Mouse (Mus musculus) gastrocnemius, postnatal 25 days (tissue): ENCODE measurements at regions not wholly inside any gene's neighbourhood (a gene's known extent, or its start where the extent isn't known, plus 50 kb on each side); places are given as distances from the start of the nearest gene placed in this dataset.
A peak's percentile ranks its signal among the peaks of the same experiment; 100 is the strongest.
"Not testable (repeated sequence)": the region's sequence is repeated elsewhere in the genome, so short reads cannot be mapped to it uniquely, and the experiment has no call there.

Source experiments
- DNase-seq: peaks from one replicate; pipeline ENCODE4 v3.0.0; 2022

DNA sequence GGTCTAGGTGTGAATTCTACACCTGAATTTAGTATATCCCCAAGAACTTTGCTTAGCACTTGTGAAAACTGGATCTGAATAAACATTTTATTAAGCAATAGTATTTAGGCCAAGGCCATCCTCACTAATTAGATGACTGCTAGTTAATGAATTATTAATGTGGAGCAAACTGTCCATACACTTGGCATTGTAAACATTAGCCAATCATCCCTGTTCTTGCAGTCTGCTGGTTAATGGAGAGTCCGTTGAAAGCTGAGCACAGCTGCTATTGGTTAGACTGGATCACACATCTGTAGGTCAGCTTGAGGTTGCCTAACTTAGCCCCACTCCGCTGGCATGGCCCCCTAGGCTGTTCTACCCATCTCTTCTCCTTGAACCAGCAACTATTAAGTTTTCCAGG, 826.2 kb upstream of the 4930452B06Rik start:
- no peak for DNase-seq

DNA sequence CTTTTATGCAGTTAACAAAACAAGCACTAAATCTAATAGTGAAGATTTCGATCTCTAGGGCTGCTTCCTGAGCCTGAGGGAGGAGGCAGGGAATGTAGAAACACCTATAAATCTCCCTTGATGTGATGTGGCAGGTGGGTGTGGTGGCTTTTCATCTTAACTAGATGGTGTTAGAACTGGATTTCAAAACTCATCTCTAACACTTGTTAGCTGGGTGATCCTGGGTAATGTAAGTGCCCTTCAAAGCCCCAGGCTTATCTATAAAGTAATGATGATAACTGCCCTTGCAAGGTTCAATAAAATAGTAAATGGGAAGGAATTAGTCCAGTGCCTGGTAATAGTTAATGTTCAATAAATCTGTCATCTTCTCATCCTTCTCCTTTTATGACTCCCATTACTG, 822.5 kb upstream of the 4930452B06Rik start:
- DNase-seq = no peak

GRCm38 (mm10) chr14:9478981-9479380, 812.9 kb upstream of the 4930452B06Rik start:
- no peak for DNase-seq

GRCm38 (mm10) chr14:9475169-9475568, 809.1 kb upstream of the 4930452B06Rik start:
- DNase-seq = peak; percentile 56

DNA sequence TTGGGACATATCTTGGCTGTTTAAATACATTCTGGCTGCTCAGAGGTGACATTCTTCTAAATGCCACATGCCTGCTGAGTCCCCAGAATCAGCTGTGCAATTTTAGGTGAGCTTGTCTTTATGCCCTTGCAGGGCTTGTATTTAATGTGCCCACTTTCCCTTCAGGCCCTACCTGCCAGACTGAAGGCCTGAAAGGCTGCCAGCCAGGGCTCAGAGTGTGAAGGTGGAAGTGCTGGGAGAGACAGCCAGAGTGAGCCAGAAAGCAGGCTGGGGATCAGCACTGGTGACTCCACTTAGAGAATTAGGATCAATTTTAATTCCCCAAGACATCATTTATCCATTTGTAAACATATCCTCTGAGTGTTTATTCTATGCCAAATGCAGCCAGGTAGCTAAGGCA, 803.6 kb upstream of the 4930452B06Rik start:
- DNase-seq = no peak

GRCm38 (mm10) chr14:9468654-9469053, 802.6 kb upstream of the 4930452B06Rik start:
- DNase-seq = no peak

- DNase-seq = no peak
Measured at GRCm38 (mm10) chr14:9467690-9468458, 801.8 kb upstream of the 4930452B06Rik start.

GRCm38 (mm10) chr14:9460006-9460405, 794.0 kb upstream of the 4930452B06Rik start:
- DNase-seq = no peak

- DNase-seq = no peak
Measured at GRCm38 (mm10) chr14:9458856-9459255, 792.8 kb upstream of the 4930452B06Rik start.

DNA sequence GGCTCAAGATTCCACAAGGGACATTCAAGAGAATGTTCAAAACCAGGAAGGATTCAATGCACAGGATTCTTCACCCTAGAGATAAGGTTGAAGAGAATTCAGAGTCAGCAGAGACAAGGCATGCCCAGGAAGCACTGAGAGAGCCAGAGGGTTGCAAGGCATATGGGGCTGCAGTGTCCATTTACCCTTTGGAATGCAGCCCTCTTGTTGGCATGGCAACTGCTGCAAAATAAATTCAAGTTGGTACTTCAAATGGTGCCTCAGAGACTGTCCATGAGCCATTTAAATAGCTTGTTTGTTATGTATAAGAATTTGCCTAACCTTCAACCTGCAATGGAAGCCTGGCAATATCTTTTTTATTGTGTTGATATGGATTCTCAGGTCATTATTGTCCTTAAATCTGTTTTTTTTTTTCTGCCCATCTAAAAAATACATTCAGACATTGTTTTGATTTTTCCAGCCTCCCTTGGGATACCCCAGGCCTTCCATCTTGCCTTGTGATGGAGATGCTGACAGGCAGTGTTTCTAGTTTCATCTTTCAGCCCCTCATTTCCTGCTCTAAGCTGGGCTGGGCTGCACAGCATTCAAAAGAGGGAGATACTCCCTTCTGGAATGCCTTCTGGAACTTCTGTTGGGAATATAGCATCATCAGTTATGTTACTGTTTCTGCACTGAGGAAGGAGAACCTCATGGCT, 791.9 kb upstream of the 4930452B06Rik start:
- DNase-seq = no peak

GRCm38 (mm10) chr14:9455986-9456385, 789.9 kb upstream of the 4930452B06Rik start:
- no peak for DNase-seq

GRCm38 (mm10) chr14:9449942-9450341, 783.9 kb upstream of the 4930452B06Rik start:
- DNase-seq = peak; percentile 45

GRCm38 (mm10) chr14:9437896-9438295, 771.9 kb upstream of the 4930452B06Rik start:
- no peak for DNase-seq

DNA sequence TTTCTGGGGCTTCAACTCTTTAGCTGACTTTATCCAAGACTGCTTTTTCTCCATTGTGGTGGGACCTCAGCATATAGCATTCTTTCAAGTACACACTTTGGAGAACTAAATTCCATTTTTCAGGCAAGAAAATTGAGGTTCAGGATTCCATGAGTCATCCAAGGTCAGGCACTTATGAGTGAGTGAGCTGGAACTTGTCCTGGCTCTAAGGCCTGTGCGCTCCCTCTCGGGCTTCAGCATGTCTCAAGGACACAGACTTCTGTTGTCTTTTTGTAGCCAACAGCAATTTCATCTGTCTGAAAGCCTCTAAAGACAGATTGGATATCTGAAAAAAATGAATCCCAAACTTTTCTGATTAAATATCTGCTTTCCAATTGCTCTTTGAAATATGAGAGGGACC, 769.1 kb upstream of the 4930452B06Rik start:
- no peak for DNase-seq

DNA sequence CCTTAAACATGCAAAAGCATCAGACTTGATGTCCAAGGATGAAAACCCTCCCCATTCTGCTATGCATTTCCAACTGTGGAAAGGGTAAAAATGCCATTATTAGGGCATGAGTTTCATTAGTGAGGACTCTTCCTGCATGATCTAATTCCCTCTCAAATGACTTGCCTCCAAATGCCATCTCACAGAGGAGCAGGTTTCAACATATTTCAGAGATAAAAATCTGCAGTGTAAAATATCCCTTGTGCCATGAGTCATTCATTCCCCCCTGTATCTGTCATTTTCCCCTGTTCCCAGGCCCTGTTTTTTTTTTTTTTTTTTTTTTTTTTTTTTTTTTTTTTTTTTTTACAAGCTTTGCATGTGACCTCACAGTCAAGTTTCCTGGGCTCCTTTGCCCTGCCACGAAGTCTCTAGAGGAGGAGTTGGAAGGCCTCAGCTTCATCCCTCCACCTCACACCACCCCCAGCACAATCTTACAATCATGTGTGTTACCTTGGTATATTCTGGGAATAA, 767.1 kb upstream of the 4930452B06Rik start:
- no peak for DNase-seq

GRCm38 (mm10) chr14:9431798-9432197, 765.8 kb upstream of the 4930452B06Rik start:
- DNase-seq = no peak

DNA sequence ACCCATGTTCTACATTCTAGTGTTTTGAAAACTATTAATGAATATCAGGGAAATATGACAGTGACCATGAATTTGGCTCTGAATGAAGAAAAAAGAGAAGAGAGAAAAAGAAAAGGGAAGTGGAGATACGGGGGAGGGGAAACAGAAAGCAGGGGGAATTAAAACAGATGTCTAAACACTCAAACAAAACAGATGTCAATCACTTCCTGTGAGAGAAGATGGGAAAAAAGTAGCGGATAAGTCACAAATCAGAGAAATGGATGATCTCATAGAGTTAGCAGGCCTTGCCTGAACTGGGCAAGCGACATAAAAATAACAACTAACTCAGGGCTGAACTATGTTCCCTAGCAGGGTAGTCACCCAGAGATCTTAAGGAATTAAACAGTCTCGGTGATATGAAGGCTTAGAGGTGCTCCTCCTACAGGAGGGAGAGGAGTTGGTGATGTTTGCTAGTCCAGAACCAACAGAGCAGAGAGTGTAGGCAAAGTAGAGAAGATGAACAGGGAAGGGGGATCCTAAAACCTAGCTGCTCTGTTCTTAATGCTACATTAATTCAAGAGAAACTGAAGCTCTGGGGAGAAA, 745.9 kb upstream of the 4930452B06Rik start:
- DNase-seq = no peak

DNA sequence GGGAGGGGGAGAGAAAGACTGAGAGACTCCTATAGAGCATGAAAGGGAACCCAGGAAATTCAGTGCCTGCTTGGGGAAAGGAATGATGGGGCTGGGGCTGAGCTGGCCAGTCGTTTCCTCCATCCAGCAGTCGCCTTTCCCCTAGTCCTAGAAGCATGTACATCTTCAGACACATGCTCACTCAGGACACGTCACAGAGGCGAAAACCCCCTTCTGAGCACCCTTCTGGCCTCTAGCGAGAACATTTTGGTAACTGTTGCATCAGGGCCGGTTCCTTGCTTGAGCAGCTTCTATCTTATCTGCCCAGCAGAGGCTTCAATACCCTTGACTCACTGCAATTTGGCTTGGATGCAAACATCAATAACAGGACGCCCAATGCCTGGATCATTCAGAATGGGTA, 737.6 kb upstream of the 4930452B06Rik start:
- DNase-seq = no peak

- DNase-seq = no peak
Measured at GRCm38 (mm10) chr14:9400861-9401260, 734.8 kb upstream of the 4930452B06Rik start.

GRCm38 (mm10) chr14:9393271-9393771, 727.3 kb upstream of the 4930452B06Rik start:
- DNase-seq = peak; percentile 71

DNA sequence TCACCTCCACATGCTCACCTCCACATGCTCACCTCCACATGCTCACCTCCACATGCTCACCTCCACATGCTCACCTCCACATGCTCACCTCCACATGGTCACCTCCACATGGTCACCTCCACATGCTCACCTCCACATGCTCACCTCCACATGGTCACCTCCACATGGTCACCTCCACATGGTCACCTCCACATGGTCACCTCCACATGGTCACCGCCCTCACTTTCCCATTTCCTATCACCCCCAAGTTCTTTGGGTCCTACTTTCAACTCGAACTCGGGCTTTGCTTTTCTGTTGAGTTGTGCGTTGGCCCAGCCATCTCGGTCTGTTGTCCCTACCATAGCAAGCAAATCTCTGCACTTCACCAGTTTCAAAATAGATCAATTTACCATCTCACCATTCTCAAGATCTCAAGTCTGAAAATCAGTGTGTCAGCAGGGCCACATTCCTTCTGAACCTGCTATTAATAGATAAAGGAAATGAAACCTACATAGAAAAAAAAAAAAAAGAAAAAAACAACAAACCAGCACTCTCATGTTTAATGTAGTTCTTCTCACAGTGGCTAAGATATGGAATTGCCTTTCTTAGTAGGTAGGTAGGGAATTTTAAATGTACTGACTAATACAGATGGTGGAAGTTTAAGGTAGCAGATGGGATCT, 724.0 kb upstream of the 4930452B06Rik start:
- not testable (repeated sequence) for DNase-seq

DNA sequence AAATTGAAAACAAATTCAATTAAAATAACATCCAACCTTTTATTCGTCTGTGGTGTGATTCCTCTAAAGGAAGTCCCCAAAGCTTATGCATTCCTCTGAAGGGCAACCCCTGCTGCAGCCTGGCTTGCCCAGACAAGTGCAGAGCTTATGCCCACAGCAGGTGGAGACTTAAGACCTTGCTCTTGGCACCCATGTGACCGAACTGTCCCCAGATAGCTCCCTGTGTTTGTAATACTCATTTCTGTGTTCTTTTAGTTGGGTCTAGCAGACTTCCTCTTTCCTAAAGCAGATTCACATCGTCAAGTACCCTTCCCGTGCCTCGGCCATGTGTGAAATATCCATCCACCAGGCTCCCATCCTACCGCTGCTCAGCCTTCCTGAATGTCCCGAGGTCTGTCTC, 723.1 kb upstream of the 4930452B06Rik start:
- DNase-seq = no peak
